Mouse (Mus musculus) cerebellum, postnatal 4 days (tissue): Measurements from ENCODE around the gene Slc45a1.

Source experiments
- DNase-seq, 2 experiments: peaks; one replicate each; pipeline ENCODE4 v3.0.0; 2022; ENCODE audit warnings: low spot score in 2 of 2, mixed read lengths in 1 of 2

The Slc45a1 gene

GRCm38 (mm10) chr4:150651390-150652277 lies at the start of gene Slc45a1:
Gene Slc45a1 (minus strand): TSS chr4:150652174.
- peak in 1 of 2 experiments; percentile 39 for DNase-seq

- no peak for DNase-seq
Measured at GRCm38 (mm10) chr4:150700849-150701248, 48.9 kb upstream of the Slc45a1 start.

- DNase-seq = no peak
Measured at GRCm38 (mm10) chr4:150694434-150695108, 42.6 kb upstream of the Slc45a1 start.

- no peak for DNase-seq
Measured at GRCm38 (mm10) chr4:150692861-150693403, 41.0 kb upstream of the Slc45a1 start.

GRCm38 (mm10) chr4:150690759-150691158 lies 38.8 kb upstream of the Slc45a1 start:
- DNase-seq = no peak

- DNase-seq = no peak
Measured at GRCm38 (mm10) chr4:150689553-150689952, 37.6 kb upstream of the Slc45a1 start.

- no peak for DNase-seq
Measured at GRCm38 (mm10) chr4:150687126-150687753, 35.3 kb upstream of the Slc45a1 start.

GRCm38 (mm10) chr4:150686538-150686937 lies 34.6 kb upstream of the Slc45a1 start:
- no peak for DNase-seq

GRCm38 (mm10) chr4:150685778-150686493 lies 34.0 kb upstream of the Slc45a1 start:
- DNase-seq = no peak

- no peak for DNase-seq
Measured at GRCm38 (mm10) chr4:150685043-150685777, 33.2 kb upstream of the Slc45a1 start.

- no peak for DNase-seq
Measured at GRCm38 (mm10) chr4:150680373-150680772, 28.4 kb upstream of the Slc45a1 start.

GRCm38 (mm10) chr4:150678789-150679188 lies 26.8 kb upstream of the Slc45a1 start:
- no peak for DNase-seq

- no peak for DNase-seq
Measured at GRCm38 (mm10) chr4:150677846-150678224, 25.9 kb upstream of the Slc45a1 start.

- no peak for DNase-seq
Measured at GRCm38 (mm10) chr4:150677126-150677845, 25.3 kb upstream of the Slc45a1 start.

- DNase-seq = no peak
Measured at GRCm38 (mm10) chr4:150676029-150676428, 24.1 kb upstream of the Slc45a1 start.

- no peak for DNase-seq
Measured at GRCm38 (mm10) chr4:150675274-150675673, 23.3 kb upstream of the Slc45a1 start.

GRCm38 (mm10) chr4:150665806-150666205 lies 13.8 kb upstream of the Slc45a1 start:
- no peak for DNase-seq

GRCm38 (mm10) chr4:150664726-150665125 lies 12.8 kb upstream of the Slc45a1 start:
- DNase-seq = no peak

GRCm38 (mm10) chr4:150663192-150663591 lies 11.2 kb upstream of the Slc45a1 start:
- DNase-seq = peak in 1 of 2 experiments; percentile 49

- no peak for DNase-seq
Measured at GRCm38 (mm10) chr4:150661886-150662285, 9.9 kb upstream of the Slc45a1 start.
